Mouse (Mus musculus) heart, postnatal 0 days (tissue): ENCODE measurements at regions not wholly inside any gene's neighbourhood (a gene's known extent, or its start where the extent isn't known, plus 50 kb on each side); places are given as distances from the start of the nearest gene placed in this dataset.

ENCODE experiments used
- CTCF ChIP-seq: IDR thresholded peaks from 2 replicates; pipeline ENCODE4 v1.5.1; 2016; ENCODE audit warnings: antibody characterized with exemption, control low read depth, low read depth
- EP300 ChIP-seq: IDR thresholded peaks from 2 replicates; pipeline ENCODE4 v1.6.1; 2016; ENCODE audit warnings: antibody characterized with exemption, low read depth

DNA sequence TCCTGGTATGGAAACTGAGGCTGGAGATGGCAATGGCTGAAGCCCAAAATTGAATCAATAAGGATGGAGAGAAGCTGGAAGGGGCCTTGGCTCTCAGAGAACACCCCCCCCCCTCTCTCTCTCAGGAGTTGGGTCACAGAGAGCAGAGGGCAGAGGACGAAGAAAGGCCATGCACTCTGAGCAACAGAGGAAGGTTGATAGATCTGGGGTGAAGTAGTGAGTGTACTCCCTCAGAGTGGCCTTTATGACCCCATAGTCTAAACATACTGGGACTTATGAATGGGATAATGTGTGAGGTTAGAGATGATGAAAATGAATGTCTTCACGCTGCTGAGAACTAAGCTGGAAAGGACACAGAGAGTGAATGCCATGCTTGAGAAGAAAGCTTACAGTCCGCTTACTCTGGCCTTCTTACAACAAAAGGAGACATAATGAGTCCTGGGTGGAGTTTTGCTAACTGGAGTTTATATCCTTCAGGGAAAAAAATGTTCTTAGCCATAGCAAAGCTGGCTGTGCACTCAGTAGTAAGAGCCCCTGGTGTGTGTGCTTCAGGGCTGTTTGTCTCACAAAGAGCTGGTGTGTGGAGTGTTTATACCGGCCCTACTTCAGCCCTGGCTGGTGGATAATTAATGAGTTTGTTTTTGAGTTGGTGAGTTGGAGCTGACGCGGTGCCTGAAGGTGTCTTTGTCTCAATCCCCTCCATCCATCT lies 120.4 kb upstream of the Opcml start:
- no peak for TF ChIP-seq EP300
- no peak for TF ChIP-seq CTCF
